Mouse (Mus musculus): ENCODE measurements around the gene Foxp1. TPM values are rescaled to one million over a fixed set of nuclear protein-coding genes. Genes with fewer than 3 reads are reported as not detected.
A peak's percentile ranks its signal among the peaks of the same experiment; 100 is the strongest.

Foxp1 gene
- polyA plus RNA-seq, 2 experiments from 2014 or later, result 210 to 217 TPM

DNA sequence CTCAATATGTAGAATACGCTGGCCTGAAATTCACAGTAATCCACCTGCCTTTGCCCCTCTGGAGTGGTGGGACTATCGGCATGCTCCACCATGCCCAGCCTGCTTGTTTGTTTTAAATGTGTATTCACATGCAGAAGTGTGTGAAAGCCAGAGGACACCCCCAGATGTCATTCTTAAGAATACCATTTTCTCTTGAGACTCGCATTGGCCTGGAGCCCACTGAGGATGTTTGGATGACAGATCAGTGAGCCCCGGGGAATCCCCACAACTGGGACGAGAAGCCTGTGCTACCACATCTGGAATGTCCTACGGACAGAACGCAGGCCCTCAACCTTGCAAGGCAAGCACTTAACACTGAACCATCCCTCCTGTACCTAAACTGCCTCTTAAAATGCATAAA lies 479.3 kb downstream of the Foxp1 start:
- no peak for ATAC-seq

GRCm38 (mm10) chr6:99042175-99042954 lies 480.2 kb downstream of the Foxp1 start:
- ATAC-seq, result no peak

DNA sequence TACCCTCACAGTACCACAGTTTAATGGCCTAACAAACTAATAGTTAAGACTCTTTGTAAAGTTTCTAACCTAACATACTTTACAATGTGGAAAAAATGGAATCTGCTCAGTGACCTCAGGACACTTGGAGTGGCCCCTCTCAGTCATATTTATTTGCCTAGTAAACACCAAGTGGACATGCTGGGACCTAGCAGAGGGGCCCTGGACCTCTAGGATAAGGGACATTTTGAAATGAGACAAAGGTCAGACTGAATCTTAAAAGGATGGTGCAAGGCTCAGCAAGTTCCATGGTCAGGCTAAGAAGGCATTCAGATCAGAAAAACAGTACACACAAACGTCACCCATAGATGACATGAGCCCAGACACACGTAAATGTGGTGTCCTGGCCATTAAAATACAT lies 483.5 kb downstream of the Foxp1 start:
- ATAC-seq, result no peak

- ATAC-seq, result no peak
Measured at GRCm38 (mm10) chr6:99035459-99036375, 486.8 kb downstream of the Foxp1 start.

DNA sequence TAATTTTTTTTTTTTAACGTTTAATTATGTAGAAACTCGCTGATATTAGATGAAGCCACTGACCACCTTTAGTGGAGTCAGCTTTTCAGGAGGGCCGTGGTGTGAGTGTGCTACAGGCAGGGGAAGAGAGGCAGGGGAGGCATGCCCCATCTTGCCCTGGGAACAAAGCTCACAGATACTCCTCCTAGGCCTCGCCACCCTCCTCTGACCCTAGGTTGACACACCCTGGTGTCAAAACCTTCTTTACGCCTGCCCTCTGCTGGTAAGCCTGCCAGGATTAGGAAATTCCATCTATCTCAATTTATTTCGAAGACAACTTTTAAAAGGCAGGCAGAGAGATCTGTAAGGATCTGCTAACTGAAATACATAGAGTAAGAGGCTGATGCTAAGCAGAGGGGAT lies 489.5 kb downstream of the Foxp1 start:
- ATAC-seq, result no peak

DNA sequence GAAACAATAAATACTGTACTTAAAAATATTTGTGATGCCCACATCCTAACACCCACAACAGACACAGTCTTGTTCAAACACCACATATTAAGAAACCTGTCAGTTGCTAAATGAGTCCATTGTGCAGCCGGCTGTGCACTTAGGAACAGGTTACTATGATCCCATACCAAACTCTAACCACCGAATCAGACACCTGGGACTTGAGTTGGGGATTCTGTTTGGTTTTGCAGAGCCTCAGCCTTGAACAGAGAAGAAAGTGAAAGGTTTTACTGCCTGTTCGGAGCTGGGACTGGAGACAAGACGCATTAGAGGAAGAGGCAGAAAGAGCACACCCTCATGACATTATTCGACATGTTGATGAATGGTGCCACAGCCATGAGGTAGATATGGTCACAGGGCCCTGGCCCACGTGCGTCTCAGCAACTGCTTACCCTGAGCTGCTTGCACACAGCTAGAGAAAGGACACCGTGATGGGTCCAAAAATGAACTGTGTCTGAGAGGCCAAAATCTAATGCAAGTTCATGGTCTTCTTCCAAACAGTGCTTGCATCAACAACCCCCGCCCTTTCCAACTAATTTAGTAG lies 491.1 kb downstream of the Foxp1 start:
- peak; percentile 22 for ATAC-seq

GRCm38 (mm10) chr6:99030251-99030650 lies 492.3 kb downstream of the Foxp1 start:
- ATAC-seq, result no peak

DNA sequence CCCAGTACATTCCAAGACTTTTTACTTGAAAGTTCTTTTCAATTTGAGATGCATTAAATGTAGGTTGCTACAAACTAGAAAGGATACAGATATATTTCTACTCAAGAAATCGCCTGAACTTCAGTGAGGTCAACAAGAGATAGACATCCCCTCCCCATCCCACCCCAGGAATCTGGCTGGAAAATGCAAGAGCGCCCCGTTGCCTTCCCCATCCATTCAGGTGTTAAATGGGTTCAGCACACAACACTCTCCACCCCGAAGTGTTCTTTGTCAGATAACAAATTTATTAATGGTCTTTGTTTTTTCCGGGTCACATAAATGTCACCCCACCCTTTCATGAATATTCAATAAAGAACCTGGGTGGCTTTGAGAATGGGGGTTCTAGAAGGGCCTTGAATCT lies 493.1 kb downstream of the Foxp1 start:
- no peak for ATAC-seq

DNA sequence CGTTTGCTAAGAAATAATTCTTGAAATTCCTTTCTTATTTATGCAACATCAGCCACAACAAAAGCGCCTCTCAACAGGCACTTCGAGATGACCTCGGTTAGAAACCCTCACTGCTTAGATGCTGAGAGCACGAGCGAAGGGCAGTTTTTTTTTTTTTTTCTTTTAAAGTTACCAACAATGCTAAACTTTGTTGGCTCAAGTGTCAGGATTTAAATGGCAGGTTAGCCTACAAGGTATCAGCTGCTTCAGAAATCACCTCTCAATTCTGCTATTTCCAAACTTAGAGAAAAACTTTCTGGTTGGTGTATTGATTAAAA lies 493.6 kb downstream of the Foxp1 start:
- ATAC-seq, result no peak

GRCm38 (mm10) chr6:99028161-99028988 lies 494.1 kb downstream of the Foxp1 start:
- peak; percentile 11 for ATAC-seq

DNA sequence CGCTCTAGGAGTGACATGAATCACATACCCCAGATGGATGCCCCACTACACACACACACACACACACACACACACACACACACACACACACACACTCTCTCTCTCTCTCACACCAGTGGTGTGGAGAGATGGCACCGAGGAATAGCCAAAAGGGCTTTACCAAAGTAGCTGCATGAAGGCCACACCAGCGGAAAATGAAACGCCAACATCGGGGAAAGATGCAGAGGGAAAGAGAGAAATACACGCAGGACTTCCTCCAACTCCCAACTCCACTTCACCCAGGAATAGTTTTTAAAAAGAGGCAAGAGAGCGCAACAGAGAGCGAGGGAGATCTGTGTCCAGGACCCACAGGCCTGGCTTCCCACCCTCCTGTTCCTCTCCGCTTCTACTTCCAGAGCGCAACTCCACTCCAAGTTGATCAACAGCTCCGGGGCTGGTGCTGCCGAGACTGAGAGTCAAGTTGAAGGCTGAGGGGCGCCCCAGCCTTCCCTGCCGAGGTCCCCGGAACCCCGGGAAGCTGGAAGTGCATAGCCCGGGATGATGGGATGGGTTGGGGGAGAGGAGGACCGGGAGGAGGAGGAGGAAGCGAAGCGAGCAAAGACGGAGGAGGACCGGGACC lies 494.9 kb downstream of the Foxp1 start:
- no peak for ATAC-seq

DNA sequence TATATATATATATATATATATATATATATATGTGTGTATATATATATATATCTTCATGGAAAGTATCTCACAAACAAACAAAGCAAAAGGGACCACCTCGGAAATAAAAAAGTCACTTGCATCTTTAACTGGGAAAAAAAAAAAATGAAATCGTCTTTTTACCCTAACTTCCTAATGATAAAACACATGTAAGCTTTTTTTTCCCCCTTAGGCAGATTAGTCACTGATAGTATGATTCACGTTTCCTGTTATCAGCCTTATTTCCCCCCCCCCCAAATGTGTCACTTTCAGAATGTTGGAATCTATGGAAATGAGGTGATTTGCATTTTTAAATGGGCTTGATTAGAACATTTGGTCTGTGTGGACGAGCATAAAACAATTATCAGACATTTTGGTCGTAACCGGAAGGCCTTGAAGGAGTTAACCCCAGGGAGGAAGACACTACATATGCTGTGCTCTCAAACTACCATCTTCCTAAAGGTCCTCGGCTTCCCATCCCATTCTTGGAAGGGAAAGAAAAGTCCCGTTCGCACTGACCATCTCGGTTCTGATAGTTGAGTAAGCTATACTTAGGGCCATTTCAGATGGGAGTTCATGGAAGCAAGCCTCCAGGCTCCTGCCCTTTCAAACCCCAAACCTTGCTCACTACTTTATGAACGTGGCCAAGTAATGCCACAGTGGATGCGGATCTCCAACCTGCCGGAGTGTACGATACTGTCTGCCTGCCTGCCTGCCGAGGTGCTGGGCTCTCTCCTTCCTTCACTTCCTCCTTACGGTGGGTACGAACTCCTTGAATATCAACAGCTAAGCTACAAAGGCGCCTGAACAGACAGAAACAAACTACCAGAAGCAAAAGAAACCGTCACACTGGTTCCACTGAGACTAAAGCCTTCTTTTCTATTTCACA lies 495.6 kb downstream of the Foxp1 start:
- ATAC-seq, result peak; percentile 16

DNA sequence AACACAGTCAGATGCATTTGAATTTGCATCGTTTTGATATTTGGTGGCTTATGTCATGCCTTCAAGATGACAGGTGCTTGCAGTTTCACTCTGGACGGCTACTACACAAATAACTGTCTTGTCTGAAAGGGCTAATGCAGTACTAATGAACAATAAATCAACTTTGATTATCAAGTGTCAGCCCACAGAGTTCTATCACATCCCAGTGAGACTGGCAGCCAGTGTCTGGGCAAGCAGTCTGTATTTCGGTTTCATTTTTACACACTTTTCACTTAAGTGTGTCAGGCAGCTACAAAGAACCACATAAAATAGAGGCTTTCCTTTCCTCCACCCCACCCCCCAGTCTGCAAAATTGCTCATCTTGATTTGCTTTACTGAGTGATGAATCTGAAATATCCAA lies 496.5 kb downstream of the Foxp1 start:
- ATAC-seq, result peak; percentile 66

GRCm38 (mm10) chr6:99024588-99024987 lies 497.9 kb downstream of the Foxp1 start:
- ATAC-seq, result no peak

GRCm38 (mm10) chr6:99020570-99021444 lies 501.7 kb downstream of the Foxp1 start:
- no peak for ATAC-seq

- no peak for ATAC-seq
Measured at GRCm38 (mm10) chr6:99019716-99020115, 502.8 kb downstream of the Foxp1 start.

DNA sequence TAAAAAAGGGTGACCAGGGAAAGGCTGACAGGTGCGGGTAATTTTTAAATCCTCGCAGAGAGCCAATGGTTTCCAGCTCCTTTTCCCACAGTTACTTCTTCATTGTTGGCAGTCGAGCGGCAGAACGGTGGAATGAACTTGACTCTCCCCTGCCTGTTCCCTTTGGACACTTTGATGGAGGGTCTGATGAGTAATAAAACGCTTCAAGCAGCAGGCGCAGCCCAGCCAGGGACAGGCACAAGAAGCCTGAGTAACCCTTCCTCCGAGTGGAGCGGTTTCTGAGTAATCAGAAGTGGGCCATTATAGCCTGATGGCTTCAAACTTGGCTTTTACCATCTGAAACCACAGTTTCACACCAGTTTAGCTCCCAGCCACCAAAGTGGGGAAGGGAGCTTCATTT lies 503.3 kb downstream of the Foxp1 start:
- ATAC-seq, result no peak

DNA sequence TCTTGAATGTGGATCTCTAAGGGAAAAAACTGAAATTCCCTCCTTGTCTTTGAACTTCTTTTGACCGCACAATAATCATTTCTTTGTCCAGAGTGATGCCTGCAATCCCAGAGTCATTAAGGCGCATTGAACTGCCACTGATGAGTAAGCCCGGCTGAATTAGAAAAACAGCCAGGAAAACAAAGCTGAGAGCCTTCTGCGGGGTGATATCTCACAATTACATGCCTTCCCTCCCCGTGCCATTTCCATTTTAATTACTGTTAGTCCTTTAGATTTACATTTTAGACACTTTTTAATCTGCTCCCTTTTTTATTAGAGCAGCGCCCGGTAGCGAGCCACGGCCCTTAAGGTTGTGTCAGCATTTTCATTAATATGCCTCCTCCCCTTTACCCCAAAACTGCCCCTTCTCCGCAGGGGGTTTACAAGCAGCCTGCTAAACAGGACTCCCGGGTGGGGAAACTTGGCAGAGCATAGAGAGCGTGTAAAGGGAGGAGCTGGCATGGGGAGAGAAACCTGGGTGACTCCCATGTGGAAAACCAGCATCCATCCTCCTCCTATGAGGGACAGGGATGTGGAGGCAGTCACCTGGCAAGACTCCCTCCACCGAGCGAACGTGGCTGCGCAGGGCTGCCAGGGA lies 508.5 kb downstream of the Foxp1 start:
- ATAC-seq, result no peak

DNA sequence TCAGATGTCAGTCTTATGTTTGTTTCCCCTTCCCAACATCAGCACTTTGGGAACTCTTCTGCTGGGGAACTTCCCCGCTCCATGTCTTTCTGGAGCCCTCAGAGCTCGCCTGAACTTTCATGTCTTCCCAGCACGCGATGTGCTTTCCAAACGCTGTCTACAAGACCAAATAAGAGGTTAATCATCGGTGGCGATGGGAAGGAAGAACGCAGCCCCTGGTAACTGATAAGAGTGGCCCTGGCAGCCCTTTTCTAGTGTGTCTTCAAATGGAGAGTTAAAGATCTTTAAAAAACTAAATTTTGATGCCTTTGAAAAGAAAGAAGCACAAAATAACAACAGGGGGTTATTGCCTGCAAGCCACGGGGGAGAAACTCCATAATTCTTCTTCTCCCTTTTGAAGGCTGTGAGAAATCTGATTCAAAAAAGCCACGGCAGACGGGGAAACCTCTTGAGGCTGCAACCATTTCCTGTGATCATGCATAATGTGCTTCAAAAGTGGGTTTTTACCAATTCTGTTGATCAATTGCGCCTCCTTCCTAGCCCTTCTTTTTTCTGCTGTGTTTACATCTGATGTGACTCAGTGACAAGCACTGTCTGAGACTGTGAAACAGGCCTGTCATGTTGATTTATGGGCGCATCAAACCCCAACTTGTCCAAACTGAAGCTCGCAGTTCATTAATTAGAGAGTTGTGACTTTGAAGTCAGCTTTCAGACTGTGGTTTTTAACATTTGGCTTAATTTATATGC lies 509.2 kb downstream of the Foxp1 start:
- peak; percentile 82 for ATAC-seq

Data from activated CD4-positive, CD25-positive, alpha-beta regulatory T cell, adult 4 months (primary cell).